Mouse (Mus musculus): ENCODE data around the gene Prss35. TPM values are rescaled to one million over a fixed set of nuclear protein-coding genes. Genes with fewer than 3 reads are reported as not detected.

Gene Prss35
- polyA plus RNA-seq, 1 experiment: 0.05 TPM

GRCm38 (mm10) chr9:86710091-86710634 is 33.3 kb upstream of the Prss35 start:
- no peaks in the 10 kb centered on the region for H3K36me3 ChIP-seq (ENCODE audit: control insufficient read depth, insufficient read depth)
- TF ChIP-seq CEBPB (IDR thresholded peaks at IDR 0.05; ENCODE audit: insufficient read depth, poor library complexity, severe bottlenecking): no peak
- TF ChIP-seq TCF12 (IDR thresholded peaks at IDR 0.05; ENCODE audit: insufficient read depth, poor library complexity, severe bottlenecking): no peak
- TF ChIP-seq MAX (IDR thresholded peaks at IDR 0.05; ENCODE audit: low read depth): no peak

GRCm38 (mm10) chr9:86712648-86713047 is 30.8 kb upstream of the Prss35 start:
- TF ChIP-seq MAX (IDR thresholded peaks at IDR 0.05; ENCODE audit: low read depth) (no peak), SRF (IDR thresholded peaks at IDR 0.05; ENCODE audit: control insufficient read depth, insufficient read length, low read depth) (no peak), MYOD1 (IDR thresholded peaks at IDR 0.05; ENCODE audit: control insufficient read depth in 1 of 3, insufficient read length in 2 of 3, low read depth in 2 of 3) (no peak), CEBPB (IDR thresholded peaks at IDR 0.05; ENCODE audit: insufficient read depth, poor library complexity, severe bottlenecking) (no peak), USF1 (IDR thresholded peaks at IDR 0.05; ENCODE audit: low read depth) (no peak), E2F4 (IDR thresholded peaks at IDR 0.05; ENCODE audit: insufficient read depth) (no peak), REST (IDR thresholded peaks at IDR 0.05; ENCODE audit: insufficient read depth, insufficient read length) (no peak), TCF12 (IDR thresholded peaks at IDR 0.05; ENCODE audit: insufficient read depth, poor library complexity, severe bottlenecking) (no peak), MYOG (IDR thresholded peaks at IDR 0.05; ENCODE audit: control insufficient read depth in 1 of 3, insufficient read depth in 1 of 3, insufficient read length in 2 of 3, low read depth in 2 of 3) (no peak), POLR2AphosphoS2 (IDR thresholded peaks at IDR 0.05; ENCODE audit: insufficient read length, low read depth) (no peak), TCF3 (IDR thresholded peaks at IDR 0.05; ENCODE audit: insufficient read length, low read depth) (no peak), POLR2A (IDR thresholded peaks at IDR 0.05; ENCODE audit: insufficient read length, low read depth) (no peak)
- no peak overlapping the region for H3K4me3 ChIP-seq
- no peaks in the 10 kb centered on the region for H3K27me3 ChIP-seq (ENCODE audit: control insufficient read depth, insufficient read depth, insufficient read length)
- no peaks in the 10 kb centered on the region for H3K79me2 ChIP-seq (ENCODE audit: control insufficient read depth, insufficient read depth)
- no peaks in the 10 kb centered on the region for H3K36me3 ChIP-seq (ENCODE audit: control insufficient read depth, insufficient read depth)
- H3ac ChIP-seq (ENCODE audit: control insufficient read depth, insufficient read length): no peak overlapping the region
- H3K4me2 ChIP-seq (ENCODE audit: low read depth): no peak overlapping the region

More at GRCm38 (mm10) chr9:86710091-86710634, 33.3 kb upstream of the Prss35 start:
- H3K79me2 ChIP-seq (ENCODE audit: control insufficient read depth, insufficient read depth): no peaks in the 10 kb centered on the region
- no peaks in the 10 kb centered on the region for H3K27me3 ChIP-seq (ENCODE audit: control insufficient read depth, insufficient read depth, insufficient read length)
- H3K4me2 ChIP-seq (ENCODE audit: low read depth): no peak overlapping the region
- no peak overlapping the region for H3ac ChIP-seq (ENCODE audit: control insufficient read depth, insufficient read length)
- H3K4me3 ChIP-seq: no peak overlapping the region

- no peaks in the 10 kb centered on the region for H3K79me2 ChIP-seq (ENCODE audit: control insufficient read depth, insufficient read depth)
- H3K4me2 ChIP-seq (ENCODE audit: low read depth): no peak overlapping the region
- no peak overlapping the region for H3ac ChIP-seq (ENCODE audit: control insufficient read depth, insufficient read length)
- TF ChIP-seq MYOG (IDR thresholded peaks at IDR 0.05; ENCODE audit: control insufficient read depth in 1 of 3, insufficient read depth in 1 of 3, insufficient read length in 2 of 3, low read depth in 2 of 3) (no peak), POLR2A (IDR thresholded peaks at IDR 0.05; ENCODE audit: insufficient read length, low read depth) (no peak), TCF3 (IDR thresholded peaks at IDR 0.05; ENCODE audit: insufficient read length, low read depth) (no peak), MAX (IDR thresholded peaks at IDR 0.05; ENCODE audit: low read depth) (no peak), USF1 (IDR thresholded peaks at IDR 0.05; ENCODE audit: low read depth) (no peak), POLR2AphosphoS2 (IDR thresholded peaks at IDR 0.05; ENCODE audit: insufficient read length, low read depth) (no peak), CEBPB (IDR thresholded peaks at IDR 0.05; ENCODE audit: insufficient read depth, poor library complexity, severe bottlenecking) (no peak), TCF12 (IDR thresholded peaks at IDR 0.05; ENCODE audit: insufficient read depth, poor library complexity, severe bottlenecking) (no peak), SRF (IDR thresholded peaks at IDR 0.05; ENCODE audit: control insufficient read depth, insufficient read length, low read depth) (no peak), E2F4 (IDR thresholded peaks at IDR 0.05; ENCODE audit: insufficient read depth) (no peak), MYOD1 (IDR thresholded peaks at IDR 0.05; ENCODE audit: control insufficient read depth in 1 of 3, insufficient read length in 2 of 3, low read depth in 2 of 3) (no peak), REST (IDR thresholded peaks at IDR 0.05; ENCODE audit: insufficient read depth, insufficient read length) (no peak)
- no peaks in the 10 kb centered on the region for H3K27me3 ChIP-seq (ENCODE audit: control insufficient read depth, insufficient read depth, insufficient read length)
- H3K36me3 ChIP-seq (ENCODE audit: control insufficient read depth, insufficient read depth): no peaks in the 10 kb centered on the region
- no peak overlapping the region for H3K4me3 ChIP-seq
Observed at GRCm38 (mm10) chr9:86714089-86714488, 29.4 kb upstream of the Prss35 start.

- TF ChIP-seq CEBPB (IDR thresholded peaks at IDR 0.05; ENCODE audit: insufficient read depth, poor library complexity, severe bottlenecking) (no peak), POLR2AphosphoS2 (IDR thresholded peaks at IDR 0.05; ENCODE audit: insufficient read length, low read depth) (no peak), TCF3 (IDR thresholded peaks at IDR 0.05; ENCODE audit: insufficient read length, low read depth) (no peak), SRF (IDR thresholded peaks at IDR 0.05; ENCODE audit: control insufficient read depth, insufficient read length, low read depth) (no peak), MYOD1 (IDR thresholded peaks at IDR 0.05; ENCODE audit: control insufficient read depth in 1 of 3, insufficient read length in 2 of 3, low read depth in 2 of 3) (no peak), E2F4 (IDR thresholded peaks at IDR 0.05; ENCODE audit: insufficient read depth) (no peak), REST (IDR thresholded peaks at IDR 0.05; ENCODE audit: insufficient read depth, insufficient read length) (no peak), TCF12 (IDR thresholded peaks at IDR 0.05; ENCODE audit: insufficient read depth, poor library complexity, severe bottlenecking) (no peak), MYOG (IDR thresholded peaks at IDR 0.05; ENCODE audit: control insufficient read depth in 1 of 3, insufficient read depth in 1 of 3, insufficient read length in 2 of 3, low read depth in 2 of 3) (no peak), POLR2A (IDR thresholded peaks at IDR 0.05; ENCODE audit: insufficient read length, low read depth) (no peak), MAX (IDR thresholded peaks at IDR 0.05; ENCODE audit: low read depth) (no peak), USF1 (IDR thresholded peaks at IDR 0.05; ENCODE audit: low read depth) (no peak)
- no peaks in the 10 kb centered on the region for H3K36me3 ChIP-seq (ENCODE audit: control insufficient read depth, insufficient read depth)
Observed at GRCm38 (mm10) chr9:86716540-86716939, 26.9 kb upstream of the Prss35 start.

GRCm38 (mm10) chr9:86717119-86717518 is 26.3 kb upstream of the Prss35 start:
- Histone ChIP-seq H3K4me3 (no peak overlapping the region), H3K79me2 (ENCODE audit: control insufficient read depth, insufficient read depth) (no peaks in the 10 kb centered on the region), H3K4me2 (ENCODE audit: low read depth) (no peak overlapping the region), H3K36me3 (ENCODE audit: control insufficient read depth, insufficient read depth) (no peaks in the 10 kb centered on the region), H3ac (ENCODE audit: control insufficient read depth, insufficient read length) (no peak overlapping the region), H3K27me3 (ENCODE audit: control insufficient read depth, insufficient read depth, insufficient read length) (no peaks in the 10 kb centered on the region)
- TF ChIP-seq E2F4 (IDR thresholded peaks at IDR 0.05; ENCODE audit: insufficient read depth) (no peak), POLR2A (IDR thresholded peaks at IDR 0.05; ENCODE audit: insufficient read length, low read depth) (no peak), USF1 (IDR thresholded peaks at IDR 0.05; ENCODE audit: low read depth) (no peak), MAX (IDR thresholded peaks at IDR 0.05; ENCODE audit: low read depth) (no peak), TCF12 (IDR thresholded peaks at IDR 0.05; ENCODE audit: insufficient read depth, poor library complexity, severe bottlenecking) (no peak), REST (IDR thresholded peaks at IDR 0.05; ENCODE audit: insufficient read depth, insufficient read length) (no peak), TCF3 (IDR thresholded peaks at IDR 0.05; ENCODE audit: insufficient read length, low read depth) (no peak), MYOD1 (IDR thresholded peaks at IDR 0.05; ENCODE audit: control insufficient read depth in 1 of 3, insufficient read length in 2 of 3, low read depth in 2 of 3) (no peak), MYOG (IDR thresholded peaks at IDR 0.05; ENCODE audit: control insufficient read depth in 1 of 3, insufficient read depth in 1 of 3, insufficient read length in 2 of 3, low read depth in 2 of 3) (no peak), CEBPB (IDR thresholded peaks at IDR 0.05; ENCODE audit: insufficient read depth, poor library complexity, severe bottlenecking) (no peak), POLR2AphosphoS2 (IDR thresholded peaks at IDR 0.05; ENCODE audit: insufficient read length, low read depth) (no peak), SRF (IDR thresholded peaks at IDR 0.05; ENCODE audit: control insufficient read depth, insufficient read length, low read depth) (no peak)

More at GRCm38 (mm10) chr9:86716540-86716939, 26.9 kb upstream of the Prss35 start:
- Histone ChIP-seq H3K79me2 (ENCODE audit: control insufficient read depth, insufficient read depth) (no peaks in the 10 kb centered on the region), H3K27me3 (ENCODE audit: control insufficient read depth, insufficient read depth, insufficient read length) (no peaks in the 10 kb centered on the region), H3K4me2 (ENCODE audit: low read depth) (no peak overlapping the region), H3K4me3 (no peak overlapping the region), H3ac (ENCODE audit: control insufficient read depth, insufficient read length) (no peak overlapping the region)

All from myocyte (in vitro differentiated cells).